15 mouse cellular contexts compared by ENCODE assay signal in the genomic region with DNA sequence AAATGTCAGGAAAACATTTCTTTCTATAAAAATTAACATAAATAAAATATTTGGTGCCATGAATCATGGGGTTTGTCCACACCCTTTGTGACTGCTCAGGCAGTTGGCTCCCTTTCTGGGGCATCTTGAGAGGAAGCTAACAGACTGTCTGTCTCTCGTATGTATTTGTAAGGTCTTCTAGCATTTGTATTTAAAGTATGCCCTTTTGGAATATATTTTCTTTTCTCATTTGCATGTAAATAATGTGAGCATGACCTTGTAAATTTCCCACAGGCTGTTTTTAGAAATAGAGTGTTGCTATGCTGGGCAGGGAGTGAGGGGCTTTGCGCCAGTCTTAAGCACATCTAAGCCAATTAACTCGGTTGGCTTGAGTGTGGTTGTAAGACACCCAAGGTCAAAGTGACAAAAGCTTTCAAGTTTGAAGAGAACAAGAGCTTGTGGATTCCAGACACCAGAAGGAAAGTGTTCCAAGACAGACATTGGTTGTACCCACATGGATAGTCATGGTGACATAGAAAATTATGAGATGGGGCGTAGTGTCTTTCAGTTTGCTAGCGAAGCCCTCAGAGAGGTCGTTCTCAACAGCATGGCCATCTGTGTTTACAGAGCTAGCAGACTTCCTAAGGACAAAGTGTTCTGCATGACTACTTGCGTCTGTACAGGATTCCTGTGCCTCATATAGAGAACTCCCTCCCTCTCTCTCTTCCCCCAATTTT.
DNase-seq lines count a peak whose midpoint lies in the region; ATAC-seq lines count a peak whose summit lies in the region.
"Had no signal": no experiment of that assay in that cellular context is flagged by ENCODE, and none has a peak within 500 bp of the region (broad histone marks: within the 10 kb centered on the region; RNA-seq: fewer than 3 reads in every experiment).

No protein-coding gene starts in this region.

- no peak overlapping the region for H3K4me2 ChIP-seq in kidney, embryonic 16.5 days (replicated peaks; ENCODE audit: low read depth, low read length)
- no peak overlapping the region for H3K4me2 ChIP-seq in forebrain, embryonic 11.5 days (ENCODE audit: low read depth, low read length, severe bottlenecking)
- H3K4me2 ChIP-seq in hindbrain, embryonic 14.5 days (replicated peaks) = no peak overlapping the region
- no peak overlapping the region for H3K4me2 ChIP-seq in midbrain, embryonic 16.5 days (ENCODE audit: low read length)
- H3K4me2 ChIP-seq: heart, embryonic 15.5 days had no signal

- H3K36me3 ChIP-seq in kidney, embryonic 16.5 days (ENCODE audit: insufficient read depth, low read length) = no peaks in the 10 kb centered on the region
- no peaks in the 10 kb centered on the region for H3K36me3 ChIP-seq in forebrain, embryonic 11.5 days (ENCODE audit: control insufficient read depth, insufficient read depth, low read length)
- no peaks in the 10 kb centered on the region for H3K36me3 ChIP-seq in hindbrain, embryonic 14.5 days (replicated peaks; ENCODE audit: control insufficient read depth, insufficient read depth)
- H3K36me3 ChIP-seq in midbrain, embryonic 16.5 days (ENCODE audit: control insufficient read depth, insufficient read depth, low read length) = no peaks in the 10 kb centered on the region
- H3K36me3 ChIP-seq: heart, embryonic 15.5 days had no signal

- WGBS in kidney, embryonic 16.5 days = 62% methylated on average over 7 of the region's 7 CpGs
- WGBS in forebrain, embryonic 11.5 days = 52% methylated on average over 7 of the region's 7 CpGs
- WGBS in hindbrain, embryonic 14.5 days = 32% methylated on average over 7 of the region's 7 CpGs
- WGBS in midbrain, embryonic 16.5 days = 18% methylated on average over 7 of the region's 7 CpGs

- H3K9ac ChIP-seq in kidney, embryonic 16.5 days (replicated peaks; ENCODE audit: low read length) = no peak overlapping the region
- no peak overlapping the region for H3K9ac ChIP-seq in forebrain, embryonic 11.5 days (ENCODE audit: low read length)
- H3K9ac ChIP-seq in hindbrain, embryonic 14.5 days = no peak overlapping the region
- no peak overlapping the region for H3K9ac ChIP-seq in midbrain, embryonic 16.5 days (ENCODE audit: low read depth, low read length)
- H3K9ac ChIP-seq: heart, embryonic 15.5 days; liver, embryonic 14.5 days had no signal

- peak overlapping the region; percentile 52 for H3K27ac ChIP-seq in kidney, embryonic 16.5 days (ENCODE audit: low read length)
- no peak overlapping the region for H3K27ac ChIP-seq in forebrain, embryonic 11.5 days (ENCODE audit: low read depth, low read length)
- H3K27ac ChIP-seq in hindbrain, embryonic 14.5 days = 0 out of 2 replicates have a peak overlapping the region, but pooled peaks have one; percentile 5
- no peak overlapping the region for H3K27ac ChIP-seq in midbrain, embryonic 16.5 days (ENCODE audit: low read length)
- H3K27ac ChIP-seq: heart, embryonic 15.5 days; liver, embryonic 14.5 days had no signal

- H3K4me1 ChIP-seq in kidney, embryonic 16.5 days (ENCODE audit: insufficient read depth, low read length) = no peaks in the 10 kb centered on the region
- 0 out of 2 replicates have a peak, but pooled peaks cover 4% of the 10 kb centered on the region for H3K4me1 ChIP-seq in forebrain, embryonic 11.5 days (replicated peaks; ENCODE audit: control insufficient read depth, insufficient read depth, low read length)
- H3K4me1 ChIP-seq in hindbrain, embryonic 14.5 days (replicated peaks; ENCODE audit: control insufficient read depth, insufficient read depth, low read length) = 0 out of 2 replicates have a peak, but pooled peaks cover 3% of the 10 kb centered on the region
- H3K4me1 ChIP-seq in midbrain, embryonic 16.5 days (ENCODE audit: control insufficient read depth, insufficient read depth, low read length) = peaks cover 6% of the 10 kb centered on the region
- H3K4me1 ChIP-seq: megakaryocyte, embryonic 14.5 days had no signal

- peak; percentile 73 for ATAC-seq in kidney, embryonic 16.5 days (ENCODE audit: low FRiP score, low TSS enrichment)
- ATAC-seq in forebrain, embryonic 11.5 days (replicated peaks; ENCODE audit: low FRiP score) = peak; percentile 74
- peak; percentile 67; the same call in 1 of the 2 replicates for ATAC-seq in hindbrain, embryonic 14.5 days (ENCODE audit: low FRiP score)
- ATAC-seq in midbrain, embryonic 16.5 days = peak; percentile 85
- ATAC-seq in monocyte, adult 5-6 weeks (replicated peaks; ENCODE audit: insufficient number of reproducible peaks, low FRiP score, low TSS enrichment, poor library complexity, severe bottlenecking) = no peak

- H3K9me3 ChIP-seq in kidney, embryonic 16.5 days (ENCODE audit: low read length) = no peaks in the 10 kb centered on the region
- H3K9me3 ChIP-seq in forebrain, embryonic 11.5 days (ENCODE audit: control insufficient read depth, low read length) = no peaks in the 10 kb centered on the region
- H3K9me3 ChIP-seq in hindbrain, embryonic 14.5 days (ENCODE audit: control insufficient read depth, low read length) = no peaks in the 10 kb centered on the region
- H3K9me3 ChIP-seq in midbrain, embryonic 16.5 days (replicated peaks; ENCODE audit: control insufficient read depth, low read length, poor library complexity, severe bottlenecking) = no peaks in the 10 kb centered on the region
- H3K9me3 ChIP-seq: heart, embryonic 15.5 days; megakaryocyte, embryonic 14.5 days had no signal

- no peak overlapping the region for H3K4me3 ChIP-seq in kidney, embryonic 16.5 days (ENCODE audit: low read length)
- H3K4me3 ChIP-seq in forebrain, embryonic 11.5 days (ENCODE audit: low read depth, low read length) = no peak overlapping the region
- H3K4me3 ChIP-seq in hindbrain, embryonic 14.5 days (replicated peaks; ENCODE audit: low read length) = no peak overlapping the region
- no peak overlapping the region for H3K4me3 ChIP-seq in midbrain, embryonic 16.5 days (ENCODE audit: low read depth, low read length)
- H3K4me3 ChIP-seq: heart, embryonic 15.5 days; megakaryocyte, embryonic 14.5 days had no signal

- no peaks in the 10 kb centered on the region for H3K27me3 ChIP-seq in kidney, embryonic 16.5 days (ENCODE audit: insufficient read depth, low read length)
- H3K27me3 ChIP-seq in forebrain, embryonic 11.5 days (ENCODE audit: control insufficient read depth, insufficient read depth, low read length) = no peaks in the 10 kb centered on the region
- no peaks in the 10 kb centered on the region for H3K27me3 ChIP-seq in hindbrain, embryonic 14.5 days (ENCODE audit: control insufficient read depth, insufficient read depth, low read length)
- no peaks in the 10 kb centered on the region for H3K27me3 ChIP-seq in midbrain, embryonic 16.5 days (ENCODE audit: control insufficient read depth, insufficient read depth, low read depth, low read length)
- H3K27me3 ChIP-seq: heart, embryonic 15.5 days had no signal

- DNase-seq in kidney, adult 11 months = no peak
- no peak for DNase-seq in forebrain, embryonic 11.5 days (ENCODE audit: low spot score)
- no peak for DNase-seq in hindbrain, embryonic 14.5 days (ENCODE audit: low spot score)
- no peak for DNase-seq in adrenal gland, adult (ENCODE audit: inconsistent age in 2 of 2, low spot score in 1 of 2)
- DNase-seq in cerebellum, postnatal 4 days (ENCODE audit: low spot score in 2 of 2) = no peak
- DNase-seq: cerebellum, adult 8-10 months; gastrocnemius, postnatal 10 days; kidney, postnatal 36 days; thymus, adult 18-20 months had no signal

Comparison
In these comparisons a context has a peak if more than half of its experiments do, and no peak if none do; other contexts are left out.
1. H3K27ac ChIP-seq: peak in kidney, embryonic 16.5 days (single experiment) and hindbrain, embryonic 14.5 days (single experiment); none in forebrain, embryonic 11.5 days (single experiment) and midbrain, embryonic 16.5 days (single experiment).